Mouse (Mus musculus) testis, adult 2 months (tissue): ENCODE results near the gene Ralgapa2.

ENCODE experiments used
- CTCF ChIP-seq: fragments of 200-500 bp; IDR thresholded peaks from 2 replicates; pipeline ENCODE4 v1.5.1; 2012; ENCODE audit warnings: low read depth, mild to moderate bottlenecking, inconsistent platforms, low read length, moderate library complexity; ENCODE audit not compliant: control insufficient read depth, insufficient read depth, insufficient replicate concordance
- POLR2A ChIP-seq: fragments of 200-500 bp; IDR thresholded peaks from 2 replicates; pipeline ENCODE4 v1.6.1; 2012; ENCODE audit warnings: low read depth, mild to moderate bottlenecking, inconsistent platforms, low read length, moderate library complexity; ENCODE audit not compliant: control insufficient read depth

GRCm38 (mm10) chr2:146441711-146442110 lies 70.4 kb downstream of the Ralgapa2 start:
- TF ChIP-seq POLR2A (no peak), CTCF (no peak)
